Mouse (Mus musculus): ENCODE measurements around the gene Cdkn2d.

Gene Cdkn2d

DNA sequence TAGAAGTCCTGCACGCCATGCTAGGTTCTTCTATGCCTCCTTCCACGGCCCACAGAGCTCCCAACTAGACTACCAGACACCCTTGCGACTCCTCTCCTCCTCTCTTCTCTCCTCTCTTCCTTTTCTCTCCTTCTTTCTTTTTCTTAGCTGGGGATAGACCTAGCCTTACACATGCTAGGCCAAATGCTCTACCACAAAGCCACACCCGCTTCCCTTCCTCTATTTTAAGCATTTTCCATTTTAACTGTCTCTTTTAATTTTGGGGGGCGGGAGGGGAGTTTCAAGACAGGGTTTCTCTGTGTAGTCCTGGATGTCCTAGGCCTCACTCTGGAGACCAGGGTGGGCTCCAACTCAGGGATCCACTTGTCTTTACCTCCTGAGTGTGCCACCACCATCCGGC, 27.6 kb upstream of the Cdkn2d start:
- no peak for DNase-seq (ENCODE audit: low spot score in 2 of 2)

DNA sequence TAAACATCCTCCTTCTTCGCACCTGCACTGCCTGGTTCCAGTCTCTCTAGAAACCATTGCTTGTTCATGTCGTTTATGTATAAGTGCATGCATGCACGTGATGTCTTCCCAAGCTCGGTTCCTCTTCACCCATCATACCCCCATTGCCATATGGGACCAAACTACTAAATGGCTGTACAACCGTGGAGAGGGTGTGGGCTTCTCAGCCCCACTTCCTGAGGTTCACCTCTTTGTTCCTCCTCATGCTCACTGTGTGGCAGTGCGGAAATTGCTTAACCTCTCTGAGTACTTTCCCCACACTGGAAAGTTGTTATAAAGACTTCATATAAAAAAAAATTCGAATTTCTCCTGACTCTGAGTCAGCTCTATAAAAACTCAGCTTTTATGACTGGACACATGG, 25.5 kb upstream of the Cdkn2d start:
- DNase-seq (ENCODE audit: low spot score in 2 of 2) = peak in 1 of 2 experiments; percentile 49

DNA sequence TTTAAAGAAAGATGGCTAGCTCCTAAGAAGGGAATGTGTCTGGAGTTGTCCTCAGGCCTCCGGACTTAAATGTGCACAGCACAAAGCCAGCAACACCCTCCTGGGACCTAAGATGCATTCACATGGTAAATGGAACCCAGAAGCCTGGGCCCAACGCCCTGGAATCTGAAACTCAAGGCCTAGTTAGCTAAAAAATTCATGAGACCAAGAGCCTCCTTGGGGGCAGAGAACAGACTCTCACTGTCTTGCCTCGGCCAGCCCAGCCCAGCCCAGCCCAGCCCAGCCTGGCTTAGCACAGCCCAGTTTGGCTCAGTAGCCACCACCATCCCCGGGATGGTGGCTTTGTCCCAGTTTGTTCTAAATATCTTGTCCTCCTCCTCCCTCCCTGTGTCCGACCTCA, 24.2 kb upstream of the Cdkn2d start:
- no peak for DNase-seq (ENCODE audit: low spot score in 2 of 2)

DNA sequence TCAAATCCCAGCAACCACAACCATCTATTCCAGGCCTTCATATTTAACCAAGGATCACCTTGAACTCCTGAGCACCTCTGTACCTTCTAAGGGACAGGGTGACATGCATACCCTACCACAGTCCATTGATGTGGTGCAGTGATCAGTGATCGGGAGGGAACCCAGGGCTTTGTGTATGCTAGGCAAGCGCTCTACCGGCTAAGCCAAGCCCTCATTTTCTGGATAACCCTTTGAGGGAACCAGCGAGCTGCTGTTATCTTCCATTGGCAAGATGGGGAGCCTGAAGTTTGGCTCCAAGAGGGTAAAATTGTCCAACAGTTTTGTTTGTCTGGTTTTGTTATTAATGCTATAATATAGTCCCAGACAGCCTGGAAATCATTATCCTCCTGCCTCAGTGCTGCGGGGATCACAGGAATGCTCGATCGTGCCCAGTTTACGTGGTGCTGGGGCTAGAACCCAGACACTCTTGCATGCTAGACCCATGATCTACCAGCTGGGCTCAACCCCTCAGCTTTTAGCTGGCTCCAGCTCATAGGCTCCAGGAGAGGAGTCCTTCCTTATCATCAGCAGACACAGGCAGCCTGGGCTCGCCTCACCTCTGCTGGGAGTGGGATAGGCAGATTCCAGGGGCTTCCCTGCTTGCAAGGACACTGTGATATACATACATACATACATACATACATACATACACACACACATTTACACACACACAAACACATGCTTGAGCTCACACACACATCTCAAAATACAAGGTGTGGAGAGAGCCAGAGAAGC, 23.3 kb upstream of the Cdkn2d start:
- DNase-seq (ENCODE audit: low spot score in 2 of 2) = no peak

- peak; percentile 73 to 94 for DNase-seq (ENCODE audit: low spot score in 2 of 2)
These were observed 22.2 kb upstream of the Cdkn2d start for GRCm38 (mm10) chr9:21313394-21313793.

- DNase-seq (ENCODE audit: low spot score in 2 of 2) = no peak
These were observed 20.9 kb upstream of the Cdkn2d start, which contains the start of gene Ap1m2 for GRCm38 (mm10) chr9:21312134-21312533. Ap1m2 (minus strand) TSS chr9:21312337.

- DNase-seq (ENCODE audit: low spot score in 2 of 2) = no peak
These were observed 20.5 kb upstream of the Cdkn2d start for GRCm38 (mm10) chr9:21311695-21312094.

DNA sequence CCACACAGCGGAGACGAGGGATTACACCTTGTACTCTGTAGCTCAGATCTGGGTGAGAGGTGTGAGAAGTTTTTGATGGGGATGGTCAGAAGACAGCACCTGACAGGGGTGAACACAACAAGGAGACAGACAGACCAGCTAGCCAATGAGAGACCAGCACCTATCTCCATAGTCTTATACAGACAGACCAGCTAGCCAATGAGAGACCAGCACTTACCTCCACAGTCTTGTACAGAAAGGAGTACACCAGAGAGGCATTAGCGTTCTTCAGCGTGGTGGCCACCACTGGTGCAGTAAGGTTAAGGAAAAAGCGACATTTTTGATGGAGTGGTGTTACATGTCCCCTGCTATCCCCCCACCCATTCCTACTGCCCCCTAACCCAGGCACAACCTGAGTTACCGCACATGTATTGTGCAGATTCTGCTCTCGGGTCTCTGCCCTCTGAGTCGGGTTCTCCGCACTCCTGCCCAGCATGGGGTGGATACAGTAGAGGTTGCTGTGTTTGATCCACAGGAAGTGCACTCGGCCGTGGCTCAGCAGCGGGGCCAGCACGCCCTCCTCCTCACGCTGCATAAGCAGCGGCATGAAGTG, 18.0 kb upstream of the Cdkn2d start:
- no peak for DNase-seq (ENCODE audit: low spot score in 2 of 2)

- DNase-seq (ENCODE audit: low spot score in 2 of 2) = no peak
These were observed 13.9 kb upstream of the Cdkn2d start for GRCm38 (mm10) chr9:21305065-21305464.

- no peak for DNase-seq (ENCODE audit: low spot score in 2 of 2)
These were observed 7.8 kb upstream of the Cdkn2d start for GRCm38 (mm10) chr9:21299014-21299413.

DNA sequence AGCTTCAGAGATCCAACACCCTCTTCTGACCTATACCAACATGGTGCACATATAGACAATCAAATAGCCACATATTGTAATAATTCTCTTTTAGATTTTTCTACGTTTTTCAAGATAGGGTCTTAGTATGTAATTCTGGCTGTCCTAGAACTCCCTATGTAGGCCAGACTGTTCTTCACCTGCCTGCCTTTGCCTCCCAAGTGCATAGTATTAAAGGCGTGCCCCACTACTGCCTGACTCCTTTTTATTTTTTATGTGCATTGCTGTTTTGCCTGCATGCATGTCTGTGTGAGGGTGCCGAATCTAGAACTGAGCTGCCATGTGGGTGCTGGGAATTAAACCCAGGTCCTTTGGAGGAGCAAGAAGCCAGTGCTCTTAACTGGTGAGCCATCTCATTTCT, 1.1 kb upstream of the Cdkn2d start:
- no peak for DNase-seq (ENCODE audit: low spot score in 2 of 2)

DNA sequence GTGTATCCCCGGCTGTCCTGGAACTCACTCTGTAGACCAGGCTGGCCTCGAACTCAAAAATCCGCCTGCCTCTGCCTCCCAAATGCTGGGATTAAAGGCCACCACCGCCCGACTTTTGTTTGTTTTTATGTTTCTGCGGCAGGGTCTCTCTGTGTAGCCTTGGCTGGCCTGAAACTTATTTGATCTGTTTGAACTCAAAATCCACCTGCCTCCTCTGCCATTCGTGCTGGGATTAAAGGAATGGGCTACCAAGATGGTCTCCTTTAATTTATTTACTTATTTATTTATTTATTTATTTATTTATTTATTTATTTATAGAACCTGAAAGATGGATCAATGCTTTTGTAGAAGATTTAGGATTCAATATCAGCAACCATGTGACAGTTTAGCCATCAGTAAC, 661 bp upstream of the Cdkn2d start:
- DNase-seq (ENCODE audit: low spot score in 2 of 2) = peak in 1 of 2 experiments; percentile 11

GRCm38 (mm10) chr9:21290589-21290988, 618 bp downstream of the Cdkn2d start:
- DNase-seq (ENCODE audit: low spot score in 2 of 2) = peak; percentile 67 to 71

DNA sequence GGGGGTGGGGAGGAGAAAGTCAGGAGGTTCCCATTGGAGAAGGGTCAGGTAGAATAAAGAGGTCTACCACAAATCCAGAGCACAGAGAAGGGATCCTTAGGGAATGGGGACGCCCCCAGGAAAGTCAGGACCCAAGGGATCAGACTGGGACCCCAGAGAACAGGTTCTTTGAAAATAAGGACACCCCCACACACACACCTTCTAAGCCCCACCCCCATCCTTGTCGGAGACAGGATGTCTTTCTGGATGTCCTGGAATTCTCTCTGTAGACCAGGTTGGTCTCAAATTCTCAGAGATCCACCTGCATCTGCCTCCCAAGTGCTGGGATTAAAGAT, 1.9 kb downstream of the Cdkn2d start:
- no peak for DNase-seq (ENCODE audit: low spot score in 2 of 2)

DNA sequence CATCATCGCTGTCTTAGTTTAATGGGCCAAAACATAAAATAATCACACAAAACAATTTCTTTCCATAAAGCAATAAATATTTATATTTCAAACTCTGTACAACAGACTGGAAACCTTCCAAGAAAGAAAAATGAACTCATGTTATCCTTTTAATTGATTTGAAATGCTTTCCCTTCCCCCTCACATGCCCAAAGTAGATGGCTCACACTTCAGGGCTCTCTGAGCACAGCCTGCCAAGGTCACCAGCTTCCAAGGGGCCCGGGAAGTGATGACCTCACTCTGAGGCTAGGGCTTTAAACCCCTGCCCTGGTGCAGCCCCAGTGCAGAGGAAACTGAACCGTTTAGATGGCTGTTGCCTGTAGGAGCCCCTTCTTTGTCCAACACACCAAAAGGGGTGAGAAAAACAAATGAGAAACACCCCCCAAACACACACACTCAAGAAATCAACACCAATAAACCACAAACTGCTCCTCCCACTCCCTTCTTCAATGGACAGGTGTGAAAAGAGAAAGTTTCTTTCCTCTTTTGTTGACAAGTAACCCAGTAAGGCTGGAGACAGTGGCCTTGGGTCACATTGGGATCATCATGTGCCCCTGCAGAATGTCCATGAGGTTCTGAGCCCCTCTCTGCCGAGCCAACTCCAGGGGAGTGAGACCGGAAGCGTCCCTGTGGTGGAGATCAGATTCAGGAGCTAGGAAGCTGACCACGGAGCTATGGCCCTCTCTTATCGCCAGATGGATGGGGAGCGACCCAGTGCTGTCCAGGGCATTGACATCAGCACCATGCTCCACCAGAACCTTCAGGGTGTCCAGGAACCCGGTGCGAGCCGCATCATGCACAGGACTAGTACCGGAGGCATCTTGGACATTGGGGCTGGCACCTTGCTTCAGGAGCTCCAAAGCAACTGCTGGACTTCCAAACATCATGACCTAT, 2.5 kb downstream of the Cdkn2d start:
- DNase-seq (ENCODE audit: low spot score in 2 of 2) = peak; percentile 59

- peak; percentile 97 to 99 for DNase-seq (ENCODE audit: low spot score in 2 of 2)
These were observed 3.4 kb downstream of the Cdkn2d start, which contains the start of gene Kri1 for GRCm38 (mm10) chr9:21287571-21288402. Kri1 (minus strand) TSS chr9:21287969.

DNA sequence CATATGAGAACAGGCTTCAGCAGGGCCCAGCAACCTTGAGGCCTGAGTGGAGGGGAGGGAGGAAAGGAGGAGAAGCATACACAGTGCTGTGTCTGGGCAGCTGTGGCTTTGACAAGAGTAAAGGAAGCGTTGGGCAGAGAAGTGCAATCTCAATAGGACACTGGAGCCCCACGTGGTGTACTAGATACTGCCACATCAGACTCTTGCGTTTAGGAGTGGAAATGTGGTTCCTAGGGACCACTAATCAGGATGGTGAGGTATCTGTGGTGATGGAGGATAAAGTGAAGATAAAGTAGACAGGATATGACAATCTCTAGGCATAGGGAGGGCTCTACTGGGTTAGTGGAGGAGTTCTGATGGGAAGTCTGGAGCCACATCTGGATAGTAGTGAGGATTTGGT, 4.5 kb downstream of the Cdkn2d start:
- no peak for DNase-seq (ENCODE audit: low spot score in 2 of 2)

DNA sequence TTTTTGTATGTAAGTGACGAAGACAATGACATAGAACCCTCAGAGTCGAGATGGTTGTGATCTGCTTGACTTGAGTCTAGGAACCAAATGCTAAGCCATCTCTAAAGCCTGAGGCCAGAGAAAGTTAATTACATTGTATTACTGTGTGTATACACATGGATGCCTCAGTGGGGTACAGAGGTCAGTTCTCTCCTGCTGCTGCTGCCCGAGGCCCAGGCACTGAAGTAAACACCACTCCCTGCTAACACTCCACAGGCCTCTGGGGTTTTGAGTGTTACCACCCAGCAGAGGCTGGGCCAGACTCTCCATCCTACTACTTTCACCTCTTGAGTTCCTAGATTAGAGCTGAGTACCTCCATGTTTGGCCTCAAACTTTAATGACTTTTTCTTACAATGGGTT, 7.2 kb downstream of the Cdkn2d start:
- DNase-seq (ENCODE audit: low spot score in 2 of 2) = no peak

- no peak for DNase-seq (ENCODE audit: low spot score in 2 of 2)
These were observed 7.6 kb downstream of the Cdkn2d start for GRCm38 (mm10) chr9:21283591-21283990.

GRCm38 (mm10) chr9:21277776-21278175, 13.4 kb downstream of the Cdkn2d start:
- DNase-seq (ENCODE audit: low spot score in 2 of 2) = no peak

DNA sequence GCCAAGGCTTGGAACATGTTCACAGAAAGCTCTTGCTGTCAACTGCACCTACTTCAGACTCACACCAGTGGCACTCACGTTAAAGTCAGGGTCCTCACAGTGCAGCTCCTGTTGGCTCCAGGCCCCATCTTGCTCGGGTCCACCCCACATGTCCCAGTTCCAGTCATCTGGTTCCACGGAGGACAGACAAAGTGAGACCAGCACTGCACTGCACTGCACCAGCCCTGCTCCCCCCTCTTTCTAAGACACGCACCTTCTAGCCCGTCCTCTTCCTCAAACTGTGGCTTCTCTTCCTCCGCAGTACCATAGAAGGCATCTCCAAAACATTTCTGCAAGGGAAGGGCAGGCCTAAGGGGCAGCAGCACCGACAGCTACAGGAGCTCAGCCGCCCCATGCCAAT, 14.9 kb downstream of the Cdkn2d start:
- no peak for DNase-seq (ENCODE audit: low spot score in 2 of 2)

DNA sequence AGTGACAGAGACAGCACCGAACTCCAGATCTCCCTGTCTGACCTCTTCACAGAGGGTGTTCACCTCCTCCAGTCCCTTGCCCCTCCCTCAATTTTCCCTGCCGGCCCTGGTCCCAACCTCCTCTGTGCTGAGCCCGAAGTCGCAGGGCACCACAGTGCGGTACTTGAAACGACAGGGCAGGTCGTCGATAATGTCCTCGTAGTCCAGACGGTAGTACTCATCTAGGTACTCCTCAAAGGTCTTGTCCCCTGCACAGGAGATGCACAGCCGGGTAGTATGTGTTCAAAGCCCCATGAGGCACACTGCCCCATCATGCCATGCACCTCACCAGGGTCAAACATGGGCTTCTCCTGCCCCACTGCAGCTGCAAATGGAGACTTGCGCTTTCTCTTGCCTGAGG, 15.5 kb downstream of the Cdkn2d start:
- DNase-seq (ENCODE audit: low spot score in 2 of 2) = no peak

Data from thymus, postnatal 10 days (tissue).